Mouse (Mus musculus) liver, embryonic 16.5 days (tissue): ENCODE measurements around the gene Gm525. TPM values are rescaled to one million over a fixed set of nuclear protein-coding genes. Genes with fewer than 3 reads are reported as not detected.

Experiments used
- ATAC-seq: fragments of 200-750 bp; cut with Nextera tagmentation; 2 replicates; pipeline ENCODE4 v1.8.0; 2017; ENCODE audit warnings: low read depth, mild to moderate bottlenecking, moderate number of reproducible peaks, moderate library complexity
- H3K27ac ChIP-seq: fragments of 300-500 bp; sonication (generic); 2 replicates; pipeline ENCODE4 v1.5.1; 2014; ENCODE audit warnings: mild to moderate bottlenecking, low read length
- H3K27me3 ChIP-seq: fragments of 300-500 bp; sonication (generic); 2 replicates; pipeline ENCODE4 v1.6.1; 2014; ENCODE audit warnings: low read depth, low read length, mixed read lengths; ENCODE audit not compliant: control insufficient read depth, insufficient read depth
- H3K36me3 ChIP-seq: fragments of 300-500 bp; sonication (generic); 2 replicates; pipeline ENCODE4 v1.6.1; 2014; ENCODE audit warnings: mild to moderate bottlenecking; ENCODE audit not compliant: control insufficient read depth, insufficient read depth
- H3K4me1 ChIP-seq: fragments of 300-500 bp; sonication (generic); 2 replicates; pipeline ENCODE4 v1.6.1; 2014; ENCODE audit warnings: low read depth, low read length, mixed read lengths; ENCODE audit not compliant: control insufficient read depth
- H3K4me2 ChIP-seq: fragments of 300-500 bp; sonication (generic); 2 replicates; pipeline ENCODE4 v1.6.1; 2014; ENCODE audit warnings: low read depth, low read length, mixed read lengths
- H3K4me3 ChIP-seq: fragments of 300-500 bp; sonication (generic); 2 replicates; pipeline ENCODE4 v1.5.1; 2014; ENCODE audit warnings: low read depth, mild to moderate bottlenecking, low read length
- H3K9ac ChIP-seq: fragments of 300-500 bp; sonication (generic); 2 replicates; pipeline ENCODE4 v1.6.1; 2014; ENCODE audit warnings: low read depth, low read length
- H3K9me3 ChIP-seq: fragments of 300-500 bp; sonication (generic); replicated peaks from 2 replicates; pipeline ENCODE4 v1.6.1; 2016; ENCODE audit warnings: low read length; ENCODE audit not compliant: control insufficient read depth
- WGBS: fragments of 180-500 bp; shearing (Covaris S2); extraction: QIAGEN DNeasy Blood & Tissue Kit; methylation state at CpG from one replicate; pipeline ENCODE4 v1.1.7; 2014; ENCODE audit not compliant: insufficient replicate concordance; 5-methylcytosine and 5-hydroxymethylcytosine counted together
- polyA plus RNA-seq: library from polyadenylated mRNA; unstranded; fragments of >200 nt; fragmentation: Nextera tagmentation; extraction: Ambion mirVana; gene quantifications from 2 replicates; pipeline ENCODE4 v1.2.1, GENCODE M21; 2015

The Gm525 gene
- polyA plus RNA-seq, 1 experiment from 2014 or later = 0.18 TPM

- H3K9ac ChIP-seq = no peak overlapping the region
- H3K27ac ChIP-seq = no peak overlapping the region
- no peak overlapping the region for H3K4me2 ChIP-seq
- WGBS = 46% methylated on average over 4 of the region's 4 CpGs
- H3K36me3 ChIP-seq = no peaks in the 10 kb centered on the region
- no peaks in the 10 kb centered on the region for H3K9me3 ChIP-seq
- no peak for ATAC-seq
- H3K4me3 ChIP-seq = no peak overlapping the region
- H3K4me1 ChIP-seq = no peaks in the 10 kb centered on the region
- no peaks in the 10 kb centered on the region for H3K27me3 ChIP-seq
Observed at GRCm38 (mm10) chr11:89130856-89131255, 57.2 kb downstream of the Gm525 start.

- H3K9me3 ChIP-seq = no peaks in the 10 kb centered on the region
- H3K4me1 ChIP-seq = no peaks in the 10 kb centered on the region
- no peaks in the 10 kb centered on the region for H3K36me3 ChIP-seq
- no peak overlapping the region for H3K27ac ChIP-seq
- no peak overlapping the region for H3K4me3 ChIP-seq
- WGBS = 61% methylated on average over 7 of the region's 7 CpGs
- no peak overlapping the region for H3K9ac ChIP-seq
- H3K27me3 ChIP-seq = no peaks in the 10 kb centered on the region
- ATAC-seq = no peak
- H3K4me2 ChIP-seq = no peak overlapping the region
Observed at GRCm38 (mm10) chr11:89132406-89132805, 58.8 kb downstream of the Gm525 start.

- Histone ChIP-seq H3K4me1 (no peaks in the 10 kb centered on the region), H3K9ac (no peak overlapping the region), H3K27me3 (no peaks in the 10 kb centered on the region), H3K4me3 (no peak overlapping the region), H3K4me2 (no peak overlapping the region), H3K36me3 (no peaks in the 10 kb centered on the region), H3K9me3 (no peaks in the 10 kb centered on the region; the same call in 1 of the 2 replicates), H3K27ac (no peak overlapping the region)
- no peak for ATAC-seq
- 42% methylated on average over 2 of the region's 2 CpGs for WGBS
Observed at GRCm38 (mm10) chr11:89134211-89134610, 60.6 kb downstream of the Gm525 start.

GRCm38 (mm10) chr11:89137915-89138314, 64.3 kb downstream of the Gm525 start:
- no peak overlapping the region for H3K4me2 ChIP-seq
- no peaks in the 10 kb centered on the region for H3K36me3 ChIP-seq
- no peaks in the 10 kb centered on the region; the same call in 1 of the 2 replicates for H3K9me3 ChIP-seq
- no peaks in the 10 kb centered on the region for H3K4me1 ChIP-seq
- H3K27me3 ChIP-seq = no peaks in the 10 kb centered on the region
- H3K4me3 ChIP-seq = no peak overlapping the region
- H3K9ac ChIP-seq = no peak overlapping the region
- 64% methylated on average over 2 of the region's 2 CpGs for WGBS
- ATAC-seq = no peak
- H3K27ac ChIP-seq = no peak overlapping the region

Other genes starting within 250 kb of the Gm525 start
- gene Akap1, start 209.3 kb upstream of the Gm525 start, polyA plus RNA-seq = 7.7 and 9.5 TPM in 2 replicates
- 47.5 and 48.6 TPM in 2 replicates for gene Scpep1, start 118.4 kb upstream of the Gm525 start, polyA plus RNA-seq
- not detected in 2 replicates for gene Elobl, start 106.9 kb upstream of the Gm525 start, polyA plus RNA-seq
- 3.0 and 3.4 TPM in 2 replicates for gene Coil, start 103.6 kb upstream of the Gm525 start, polyA plus RNA-seq
- 18.3 and 21.7 TPM in 2 replicates for gene Trim25, start 74.5 kb upstream of the Gm525 start, polyA plus RNA-seq
- 0.47 and 0.68 TPM in 2 replicates for gene Dgke, start 7.0 kb upstream of the Gm525 start, polyA plus RNA-seq
- not detected in 2 replicates for gene Nog, start 228.5 kb downstream of the Gm525 start, polyA plus RNA-seq